36 mouse cellular contexts compared by ENCODE assay signal in genomic region chr7:3235683-3236082, GRCm38 (mm10). TPM values are rescaled to one million over a fixed set of nuclear protein-coding genes. Genes with fewer than 3 reads are reported as not detected.
"Had no signal": no experiment of that assay in that cellular context is flagged by ENCODE, and none has a peak within 500 bp of the region (broad histone marks: within the 10 kb centered on the region; RNA-seq: fewer than 3 reads in every experiment).

No protein-coding gene starts in this region.

- DNase-seq: cerebellum, adult 2 months; cerebellum, adult 8-10 months; cerebellum, adult 9-10 months; cerebellum, adult 9-11 months; cerebellum, postnatal 10 days; cerebellum, postnatal 14 days; cerebellum, postnatal 25 days; cerebellum, postnatal 36 days; embryo, embryonic 11 days; forebrain, postnatal 0 days; gastrocnemius, adult 2 months; gastrocnemius, postnatal 10 days; gastrocnemius, postnatal 14 days; gastrocnemius, postnatal 25 days; gastrocnemius, postnatal 36 days; heart, adult 11 months; heart, adult 18-20 months; heart, adult 2 months had no signal

- H3K9me3 ChIP-seq: embryonic facial prominence, embryonic 12.5 days; embryonic facial prominence, embryonic 13.5 days; embryonic facial prominence, embryonic 15.5 days; forebrain, embryonic 12.5 days; forebrain, embryonic 15.5 days had no signal

- H3K27me3 ChIP-seq: embryonic facial prominence, embryonic 12.5 days; embryonic facial prominence, embryonic 13.5 days; embryonic facial prominence, embryonic 15.5 days; forebrain, embryonic 12.5 days; forebrain, embryonic 13.5 days; forebrain, embryonic 15.5 days had no signal

- H3K4me3 ChIP-seq: embryonic facial prominence, embryonic 10.5 days; embryonic facial prominence, embryonic 12.5 days; embryonic facial prominence, embryonic 13.5 days; embryonic facial prominence, embryonic 15.5 days; erythroblast, embryonic 14.5 days; forebrain, embryonic 10.5 days; forebrain, embryonic 12.5 days; forebrain, embryonic 13.5 days; forebrain, embryonic 15.5 days; gastrocnemius, adult 2 months; heart, adult 2 months had no signal

- H3K9ac ChIP-seq: embryonic facial prominence, embryonic 12.5 days; embryonic facial prominence, embryonic 13.5 days; embryonic facial prominence, embryonic 15.5 days; forebrain, embryonic 12.5 days; forebrain, embryonic 13.5 days; forebrain, embryonic 15.5 days; forebrain, postnatal 0 days had no signal

- H3K27ac ChIP-seq: embryonic facial prominence, embryonic 10.5 days; embryonic facial prominence, embryonic 12.5 days; embryonic facial prominence, embryonic 13.5 days; embryonic facial prominence, embryonic 15.5 days; forebrain, embryonic 10.5 days; forebrain, embryonic 12.5 days; forebrain, embryonic 13.5 days; forebrain, embryonic 15.5 days; gastrocnemius, adult 2 months; heart, adult 2 months had no signal

- H3K36me3 ChIP-seq: embryonic facial prominence, embryonic 10.5 days; embryonic facial prominence, embryonic 12.5 days; embryonic facial prominence, embryonic 13.5 days; embryonic facial prominence, embryonic 15.5 days; forebrain, embryonic 10.5 days; forebrain, embryonic 12.5 days; forebrain, embryonic 15.5 days had no signal

- H3K4me2 ChIP-seq: embryonic facial prominence, embryonic 12.5 days; embryonic facial prominence, embryonic 13.5 days; embryonic facial prominence, embryonic 15.5 days; forebrain, embryonic 12.5 days; forebrain, embryonic 13.5 days; forebrain, embryonic 15.5 days had no signal

- ATAC-seq: forebrain, embryonic 13.5 days; forebrain, embryonic 14.5 days; forebrain, embryonic 15.5 days; forebrain, embryonic 16.5 days; forebrain, postnatal 0 days had no signal

- H3K4me1 ChIP-seq: embryonic facial prominence, embryonic 10.5 days; embryonic facial prominence, embryonic 12.5 days; embryonic facial prominence, embryonic 13.5 days; embryonic facial prominence, embryonic 15.5 days; forebrain, embryonic 10.5 days; forebrain, embryonic 12.5 days; forebrain, embryonic 13.5 days; forebrain, embryonic 15.5 days had no signal

RNA-seq across cellular contexts. Expression of gene Nlrp12, which starts 13.9 kb away (rescaled TPM):
- total RNA-seq: forebrain, postnatal 0 days; gastrocnemius, adult 18-20 months; gastrocnemius, adult 2 months; gastrocnemius, adult 8-10 months; gastrocnemius, postnatal 14 days; gastrocnemius, postnatal 25 days; gastrocnemius, postnatal 36 days; gastrocnemius, postnatal 4 days; heart, adult 18-20 months had no signal
- polyA plus RNA-seq: cerebellum, adult 2 months; embryonic facial prominence, embryonic 11.5 days; embryonic facial prominence, embryonic 13.5 days; embryonic facial prominence, embryonic 15.5 days; erythroblast, embryonic 14.5 days; forebrain, embryonic 10.5 days; forebrain, embryonic 11.5 days; forebrain, embryonic 12.5 days; forebrain, embryonic 13.5 days; forebrain, embryonic 14.5 days; forebrain, embryonic 15.5 days; forebrain, embryonic 16.5 days had no signal

RNA-seq across cellular contexts. Expression of gene Myadm, which starts 53.2 kb away (rescaled TPM):
- polyA plus RNA-seq: erythroblast, embryonic 14.5 days had no signal

RNA-seq across cellular contexts. Expression of gene Prkcg, which starts 53.3 kb away (rescaled TPM):
- total RNA-seq: common myeloid progenitor, adult 5-6 weeks; granulocyte monocyte progenitor cell, adult 5-6 weeks had no signal
- polyA plus RNA-seq: erythroblast, embryonic 14.5 days had no signal
